Mouse (Mus musculus) ES-Bruce4 (cell line): ENCODE measurements at regions not wholly inside any gene's neighbourhood (a gene's known extent, or its start where the extent isn't known, plus 50 kb on each side); places are given as distances from the start of the nearest gene placed in this dataset.

Experiments used
- H3K27ac ChIP-seq: 2 replicates; pipeline ENCODE4 v1.5.1; 2012; ENCODE audit warnings: low read length, inconsistent platforms; ENCODE audit not compliant: insufficient read depth
- H3K27me3 ChIP-seq: 2 replicates; pipeline ENCODE4 v1.6.1; 2012; ENCODE audit warnings: mild to moderate bottlenecking, low read length, inconsistent platforms; ENCODE audit not compliant: control insufficient read depth, poor library complexity, insufficient read depth, severe bottlenecking
- H3K36me3 ChIP-seq: 2 replicates; pipeline ENCODE4 v1.6.1; 2012; ENCODE audit warnings: inconsistent platforms, mild to moderate bottlenecking, low read length, moderate library complexity; ENCODE audit not compliant: control insufficient read depth, poor library complexity, insufficient read depth, severe bottlenecking
- H3K4me1 ChIP-seq: one replicate; pipeline ENCODE4 v1.8.1; 2011; ENCODE audit warnings: low read length; ENCODE audit not compliant: control insufficient read depth, insufficient read depth
- H3K4me3 ChIP-seq: 2 replicates; pipeline ENCODE4 v1.5.1; 2011; ENCODE audit warnings: low read depth, mild to moderate bottlenecking, low read length
- H3K9ac ChIP-seq: 2 replicates; pipeline ENCODE4 v1.6.1; 2012; ENCODE audit warnings: low read depth, mild to moderate bottlenecking, inconsistent platforms; ENCODE audit not compliant: poor library complexity, severe bottlenecking
- H3K9me3 ChIP-seq: replicated peaks from 2 replicates; pipeline ENCODE4 v1.6.1; 2012; ENCODE audit warnings: mild to moderate bottlenecking, low read length, inconsistent platforms; ENCODE audit not compliant: control insufficient read depth, poor library complexity, insufficient read depth, severe bottlenecking
- CTCF ChIP-seq: IDR thresholded peaks from one replicate; pipeline ENCODE4 v1.8.1; 2011; ENCODE audit warnings: low read depth, low read length
- EP300 ChIP-seq: IDR thresholded peaks from 2 replicates; pipeline ENCODE4 v1.6.1; 2011; ENCODE audit warnings: low read depth, low read length; ENCODE audit not compliant: insufficient read depth
- POLR2A ChIP-seq: IDR thresholded peaks from one replicate; pipeline ENCODE4 v1.8.1; 2011; ENCODE audit warnings: low read length; ENCODE audit not compliant: insufficient read depth

- Histone ChIP-seq H3K9me3 (no peaks in the 10 kb centered on the region; the same call in 1 of the 2 replicates), H3K27me3 (no peaks in the 10 kb centered on the region), H3K4me3 (no peak overlapping the region), H3K9ac (no peak overlapping the region), H3K27ac (no peak overlapping the region), H3K36me3 (no peaks in the 10 kb centered on the region), H3K4me1 (no peaks in the 10 kb centered on the region)
- TF ChIP-seq EP300 (no peak), CTCF (no peak), POLR2A (no peak)
Measured at GRCm38 (mm10) chr11:24357388-24357787, 279.5 kb downstream of the Bcl11a start.

DNA sequence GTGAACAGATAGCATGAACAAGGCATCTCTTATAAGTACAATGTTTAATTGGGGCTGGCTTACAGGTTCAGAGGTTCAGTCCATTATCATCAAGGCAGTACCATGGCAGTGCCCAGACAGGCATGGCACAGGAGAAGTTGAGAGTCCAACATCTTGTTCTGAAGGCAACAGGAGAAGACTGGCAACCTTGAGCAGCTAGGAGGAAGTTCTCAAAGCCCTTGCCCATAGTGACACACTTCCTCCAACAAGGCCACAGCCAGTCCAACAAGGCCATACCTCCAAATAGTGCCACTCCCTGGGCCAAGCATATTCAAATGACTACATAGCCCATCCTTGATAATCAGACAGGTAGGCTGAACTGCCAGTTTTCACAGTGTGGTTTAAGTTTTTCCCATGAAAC is 281.2 kb downstream of the Bcl11a start:
- Histone ChIP-seq H3K36me3 (no peaks in the 10 kb centered on the region), H3K4me3 (no peak overlapping the region), H3K9me3 (no peaks in the 10 kb centered on the region; the same call in 1 of the 2 replicates), H3K9ac (no peak overlapping the region), H3K27me3 (no peaks in the 10 kb centered on the region), H3K27ac (no peak overlapping the region), H3K4me1 (no peaks in the 10 kb centered on the region)
- TF ChIP-seq CTCF (no peak), EP300 (no peak), POLR2A (no peak)

- Histone ChIP-seq H3K9me3 (no peaks in the 10 kb centered on the region; the same call in 1 of the 2 replicates), H3K27me3 (no peaks in the 10 kb centered on the region), H3K36me3 (no peaks in the 10 kb centered on the region), H3K4me1 (no peaks in the 10 kb centered on the region), H3K27ac (no peak overlapping the region), H3K9ac (no peak overlapping the region), H3K4me3 (no peak overlapping the region)
- TF ChIP-seq CTCF, result no peak
- TF ChIP-seq EP300, result no peak
Measured at GRCm38 (mm10) chr11:24361998-24362687, 284.3 kb downstream of the Bcl11a start.

DNA sequence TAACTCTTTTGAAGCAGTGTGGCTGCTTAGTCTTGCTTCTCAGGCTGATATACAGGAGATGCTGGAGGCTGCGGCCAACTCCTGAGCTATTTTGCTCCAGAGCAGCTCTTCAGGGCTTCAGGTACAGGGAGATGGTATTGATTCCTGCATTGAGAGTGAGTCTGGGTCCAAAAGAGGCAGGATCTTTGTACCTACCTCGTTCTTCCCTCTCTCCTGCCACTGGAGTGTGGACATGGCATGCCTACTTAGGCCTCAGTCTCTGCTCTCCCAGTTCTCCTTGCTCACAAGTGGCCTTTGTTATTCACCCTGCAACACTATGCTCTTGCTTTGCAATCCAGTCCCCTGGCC is 284.8 kb downstream of the Bcl11a start:
- no peaks in the 10 kb centered on the region for H3K4me1 ChIP-seq
- no peaks in the 10 kb centered on the region; the same call in 1 of the 2 replicates for H3K9me3 ChIP-seq
- no peaks in the 10 kb centered on the region for H3K27me3 ChIP-seq
- no peak overlapping the region for H3K27ac ChIP-seq
- no peak overlapping the region for H3K9ac ChIP-seq
- TF ChIP-seq CTCF, result no peak
- no peak for TF ChIP-seq EP300
- no peaks in the 10 kb centered on the region for H3K36me3 ChIP-seq
- no peak overlapping the region for H3K4me3 ChIP-seq

- Histone ChIP-seq H3K27me3 (no peaks in the 10 kb centered on the region), H3K36me3 (no peaks in the 10 kb centered on the region), H3K9ac (no peak overlapping the region), H3K4me3 (no peak overlapping the region), H3K27ac (no peak overlapping the region), H3K9me3 (no peaks in the 10 kb centered on the region; the same call in 1 of the 2 replicates), H3K4me1 (no peaks in the 10 kb centered on the region)
- TF ChIP-seq EP300, result no peak
- no peak for TF ChIP-seq CTCF
- TF ChIP-seq POLR2A, result no peak
Measured at GRCm38 (mm10) chr11:24363418-24364364, 285.8 kb downstream of the Bcl11a start.

DNA sequence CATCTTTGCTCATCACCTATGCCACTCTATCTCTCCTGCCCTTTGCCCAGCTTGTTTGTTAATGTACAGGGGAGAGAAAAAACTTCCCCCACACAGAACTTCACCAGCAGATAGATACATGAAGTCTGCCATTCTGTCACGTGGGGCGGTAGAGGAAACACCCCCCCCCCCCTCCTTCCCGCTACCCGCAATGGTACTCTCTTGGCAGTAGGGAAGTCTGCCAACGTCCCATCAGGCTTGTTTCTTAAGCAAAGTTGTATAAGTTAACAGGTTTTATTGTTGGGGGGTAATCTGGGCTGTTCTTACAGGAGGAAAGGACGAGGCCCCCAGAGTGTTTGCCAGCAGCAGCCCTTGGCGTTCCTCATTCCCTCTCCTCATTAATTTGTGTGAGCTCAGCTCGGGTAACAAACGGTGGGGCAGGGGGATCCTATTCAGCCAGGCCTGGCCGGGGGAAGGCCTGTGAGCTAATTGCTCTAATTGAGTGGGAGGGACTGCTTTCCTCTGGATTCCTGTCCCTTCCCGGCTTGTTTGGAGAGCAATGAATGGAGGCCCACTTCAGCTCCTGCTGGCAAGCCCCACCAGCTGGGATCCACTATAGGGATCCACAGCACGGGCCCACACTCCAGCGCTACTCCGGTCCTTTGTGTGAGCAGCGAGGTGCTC is 292.5 kb downstream of the Bcl11a start:
- TF ChIP-seq EP300 (no peak), POLR2A (no peak), CTCF (no peak)
- Histone ChIP-seq H3K4me3 (no peak overlapping the region), H3K27me3 (no peaks in the 10 kb centered on the region), H3K27ac (no peak overlapping the region), H3K36me3 (no peaks in the 10 kb centered on the region), H3K9me3 (no peaks in the 10 kb centered on the region), H3K4me1 (no peaks in the 10 kb centered on the region), H3K9ac (no peak overlapping the region)
